Mouse (Mus musculus): Measurements from ENCODE around the gene Spata21. TPM values are rescaled to one million over a fixed set of nuclear protein-coding genes. Genes with fewer than 3 reads are reported as not detected.
"Not testable (repeated sequence)": the region's sequence is repeated elsewhere in the genome, so short reads cannot be mapped to it uniquely, and the experiment has no call there.

Spata21 gene
- total RNA-seq, 2 experiments from 2014 or later = not detected

DNA sequence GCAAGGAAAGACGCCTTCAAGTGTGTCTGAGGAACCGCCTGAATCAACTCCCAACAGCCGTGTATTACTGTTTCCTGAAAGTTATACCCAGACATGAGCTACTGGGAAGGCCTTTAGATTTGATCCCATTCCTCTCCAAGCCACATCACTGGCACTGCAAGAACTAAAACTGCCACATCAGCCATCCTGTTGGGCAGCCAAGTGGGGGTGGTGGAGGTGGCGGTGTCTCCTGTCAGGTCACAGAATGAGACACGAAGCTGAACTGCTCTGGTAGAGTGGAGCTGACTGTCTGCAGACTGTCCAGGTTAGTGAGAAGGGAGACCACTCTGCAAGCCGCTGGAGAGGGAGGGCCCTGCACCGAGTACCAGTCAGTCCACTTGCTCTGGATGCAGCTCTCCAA is 34.5 kb downstream of the Spata21 start:
- no peak for DNase-seq
- intact Hi-C loops (cut with DNase I) = no loop called here

DNA sequence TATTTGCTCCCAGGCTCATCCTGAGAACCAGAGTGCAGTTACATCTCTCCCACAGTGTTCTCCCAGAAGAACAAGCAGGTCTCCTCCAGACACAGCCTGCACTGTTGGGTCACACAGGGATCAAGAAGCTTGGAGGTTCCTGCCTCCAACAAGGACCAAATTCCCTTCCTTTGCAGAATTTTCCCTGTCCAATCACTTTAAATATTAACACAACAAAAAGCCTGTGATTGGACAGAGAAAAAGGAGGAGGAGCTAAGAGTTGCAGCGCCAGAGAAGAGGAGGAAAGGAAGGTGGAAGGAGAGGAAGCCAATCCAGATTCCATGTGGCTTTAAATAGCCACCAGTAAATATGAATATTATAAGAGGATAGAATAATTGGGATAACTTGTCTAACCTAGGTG is 34.9 kb downstream of the Spata21 start:
- intact Hi-C loops (cut with DNase I) = no loop called here
- no peak for DNase-seq

DNA sequence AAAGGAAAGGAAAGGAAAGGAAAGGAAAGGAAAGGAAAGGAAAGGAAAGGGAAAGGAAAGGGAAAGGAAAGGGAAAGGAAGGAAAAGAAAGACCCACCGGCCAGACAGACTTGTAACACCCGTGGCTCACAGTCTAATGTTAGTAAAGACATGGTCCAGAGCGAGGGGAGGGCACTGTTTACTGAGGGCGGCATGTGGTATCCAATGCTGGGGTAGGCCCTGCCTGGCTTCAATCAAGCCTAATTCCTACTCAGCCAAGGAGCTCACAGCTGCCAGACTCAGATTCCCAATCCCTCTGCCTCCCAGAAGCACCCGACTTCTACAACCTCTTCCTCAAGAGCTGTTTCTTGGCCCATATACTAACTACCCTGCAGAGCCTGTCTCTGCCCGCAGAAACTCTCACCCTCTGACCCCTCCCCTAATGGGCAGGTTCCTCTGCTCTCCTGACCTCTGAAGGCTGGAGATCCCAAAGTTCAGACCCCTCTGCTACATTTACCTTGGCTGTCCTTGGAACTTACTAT is 41.1 kb downstream of the Spata21 start:
- intact Hi-C loops (cut with DNase I) = no loop called here
- DNase-seq = no peak

DNA sequence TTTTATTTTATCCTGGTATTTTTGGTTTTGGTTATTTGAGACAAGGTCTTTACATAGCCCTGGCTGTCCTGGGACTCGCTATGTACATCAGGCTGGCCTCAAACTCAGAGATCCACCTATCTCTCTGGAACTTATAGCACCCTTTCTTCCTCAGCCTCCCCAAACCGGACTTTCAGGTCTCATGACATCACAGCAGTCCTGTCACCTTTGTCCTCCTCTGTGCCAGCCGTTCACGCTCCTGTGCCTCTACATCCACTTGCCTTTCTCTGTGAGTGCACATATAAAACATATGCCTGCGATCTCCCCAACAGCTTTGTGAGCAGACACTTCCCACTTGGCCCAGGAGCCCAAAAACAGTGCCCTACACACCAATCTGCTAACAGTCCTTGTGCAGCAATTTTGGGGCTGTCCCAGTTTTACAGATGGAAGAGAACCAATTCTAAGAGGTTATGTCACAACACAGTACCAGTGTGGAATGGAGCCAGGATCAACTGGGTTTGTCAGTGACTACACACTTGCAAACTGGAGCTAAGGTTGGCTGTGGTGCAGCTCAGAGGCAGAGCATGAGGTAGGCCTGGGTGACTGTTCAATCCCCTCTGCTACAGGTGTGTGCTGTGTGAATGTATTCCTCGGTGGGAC is 42.7 kb downstream of the Spata21 start:
- intact Hi-C loops (cut with DNase I) = loop anchor here (10.0 kb wide), 1 partner anchor 166 kb away; the partner anchor contains the start of gene Sdhb
- no peak for DNase-seq

DNA sequence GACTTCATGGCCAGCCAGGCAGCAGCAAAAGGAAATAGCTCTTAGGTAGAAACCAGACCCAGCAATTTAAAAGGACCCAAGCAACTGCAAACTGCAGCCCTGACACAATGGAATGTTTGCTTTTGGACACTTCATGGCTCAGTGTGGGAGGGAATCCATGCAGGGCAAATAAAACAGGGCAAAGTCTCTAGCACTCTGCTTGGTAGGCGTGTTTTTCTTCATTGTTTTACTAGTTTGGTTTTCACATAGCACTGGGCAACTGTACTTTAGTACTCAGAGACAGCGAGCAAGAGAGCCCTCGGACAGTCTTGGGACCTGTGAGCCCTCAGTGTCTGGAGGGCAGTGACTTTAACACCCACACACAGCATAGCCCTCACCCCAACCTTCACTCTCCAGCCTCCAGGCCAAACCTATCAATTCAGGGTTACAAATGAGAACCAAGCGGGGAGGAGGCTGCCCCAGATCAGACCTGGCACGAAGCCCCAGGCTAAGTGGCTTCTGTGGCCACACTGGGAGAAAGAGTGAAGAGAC is 43.5 kb downstream of the Spata21 start:
- no peak for DNase-seq
- intact Hi-C loops (cut with DNase I) = loop anchor here (10.0 kb wide), 1 partner anchor 167 kb away; the partner anchor contains the start of gene Sdhb

DNA sequence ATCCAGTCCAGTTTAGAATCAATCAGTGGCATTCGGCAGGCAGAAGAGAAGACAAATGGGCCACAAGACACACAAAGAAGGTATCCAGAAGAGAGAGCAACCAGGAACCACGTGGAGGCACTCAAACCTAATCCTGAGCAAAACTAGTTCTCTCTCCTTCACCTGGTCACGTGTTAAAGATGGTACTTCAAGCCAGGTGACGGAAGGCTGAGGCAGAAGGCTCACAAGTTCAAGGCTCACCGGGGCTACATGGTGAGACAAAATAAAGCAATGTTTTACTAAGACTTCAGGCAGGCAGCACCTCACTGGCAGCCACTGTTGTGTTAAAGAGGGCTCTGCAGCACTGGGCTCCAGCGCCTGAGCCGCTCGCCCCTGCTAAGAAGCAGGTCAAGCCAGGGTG is 44.1 kb downstream of the Spata21 start:
- no peak for DNase-seq
- intact Hi-C loops (cut with DNase I) = loop anchor here (10.0 kb wide), 1 partner anchor 167 kb away; the partner anchor contains the start of gene Sdhb

DNA sequence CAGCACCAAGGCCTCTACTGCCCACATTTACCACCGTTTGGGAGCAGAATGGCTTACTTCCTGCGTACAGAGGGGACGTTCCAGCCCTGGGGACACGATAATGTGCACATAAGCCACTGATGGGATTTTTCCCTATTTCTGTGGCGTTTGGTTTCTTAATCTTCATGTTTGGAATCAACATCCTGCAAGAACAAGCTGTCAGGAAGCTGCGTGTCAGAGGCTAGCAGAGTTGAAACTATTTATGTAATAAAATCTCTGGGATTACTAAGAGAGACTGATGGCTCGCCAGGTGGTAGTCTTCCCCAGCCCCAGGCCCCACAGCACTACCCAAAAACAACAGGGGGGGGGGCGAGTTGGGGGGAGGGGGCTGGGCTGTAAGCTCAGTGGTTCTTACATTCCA is 45.1 kb downstream of the Spata21 start:
- no peak for DNase-seq
- intact Hi-C loops (cut with DNase I) = loop anchor here (10.0 kb wide), 1 partner anchor 168 kb away; the partner anchor contains the start of gene Sdhb

DNA sequence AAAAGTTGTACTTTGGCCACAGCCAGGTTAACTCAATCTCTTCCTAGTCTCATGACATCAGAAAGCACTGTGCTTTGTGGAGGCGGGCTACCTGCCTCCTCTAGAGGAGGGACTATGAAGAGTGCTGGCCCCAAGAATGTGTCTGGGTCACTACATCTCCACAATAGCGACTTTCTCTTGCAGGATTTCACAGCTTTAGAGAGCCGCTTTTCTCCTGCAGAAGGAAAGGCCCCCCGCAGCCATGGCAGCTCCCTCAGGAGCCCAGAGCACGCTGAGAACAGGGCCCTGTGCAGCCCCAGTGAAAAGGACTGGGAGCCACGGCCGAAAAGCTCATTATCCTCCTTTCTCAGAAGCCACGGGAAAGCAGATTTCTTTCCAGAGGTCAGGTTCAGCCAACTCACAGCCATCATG is 45.9 kb downstream of the Spata21 start:
- no peak for DNase-seq
- intact Hi-C loops (cut with DNase I) = loop anchor here (10.0 kb wide), 1 partner anchor 169 kb away; the partner anchor contains the start of gene Sdhb

DNA sequence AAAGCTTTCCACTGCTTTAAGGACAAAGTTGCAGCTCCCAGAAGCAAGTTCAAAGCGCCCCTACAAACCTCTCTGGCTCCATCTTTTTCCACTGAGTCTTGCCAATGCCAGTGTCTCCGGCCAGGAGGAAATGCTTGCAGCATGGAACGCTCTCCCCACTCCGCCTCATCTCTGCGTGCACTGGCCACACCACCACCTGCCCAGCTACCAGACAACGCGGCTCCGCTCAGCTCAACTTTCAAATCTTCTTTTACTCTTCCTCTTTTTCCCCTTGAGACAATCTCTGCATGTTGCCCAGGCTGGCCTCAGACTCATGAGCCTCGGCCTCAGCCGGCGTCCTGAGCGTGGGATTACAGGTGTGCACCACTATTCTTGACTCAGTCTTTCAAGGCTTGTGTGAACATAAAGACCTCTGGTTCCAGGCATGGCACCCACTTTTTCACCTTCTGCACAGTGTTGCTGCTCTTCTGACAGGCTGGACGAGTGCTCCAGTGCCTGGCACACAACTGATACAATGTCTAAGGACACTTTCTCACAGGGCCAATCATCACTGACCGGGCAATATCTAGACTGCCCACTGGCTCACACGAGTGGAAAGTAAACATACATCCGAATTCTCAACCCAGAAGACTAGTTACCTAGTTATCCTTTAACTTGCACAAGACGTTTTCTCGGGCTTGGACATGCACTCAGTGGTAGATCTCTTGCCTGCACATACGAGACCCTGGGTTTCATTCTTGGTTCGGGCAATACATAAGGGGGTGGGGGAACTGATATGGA is 46.8 kb downstream of the Spata21 start:
- intact Hi-C loops (cut with DNase I) = loop anchor here (10.0 kb wide), 1 partner anchor 170 kb away; the partner anchor contains the start of gene Sdhb
- DNase-seq = peak; percentile 53

DNA sequence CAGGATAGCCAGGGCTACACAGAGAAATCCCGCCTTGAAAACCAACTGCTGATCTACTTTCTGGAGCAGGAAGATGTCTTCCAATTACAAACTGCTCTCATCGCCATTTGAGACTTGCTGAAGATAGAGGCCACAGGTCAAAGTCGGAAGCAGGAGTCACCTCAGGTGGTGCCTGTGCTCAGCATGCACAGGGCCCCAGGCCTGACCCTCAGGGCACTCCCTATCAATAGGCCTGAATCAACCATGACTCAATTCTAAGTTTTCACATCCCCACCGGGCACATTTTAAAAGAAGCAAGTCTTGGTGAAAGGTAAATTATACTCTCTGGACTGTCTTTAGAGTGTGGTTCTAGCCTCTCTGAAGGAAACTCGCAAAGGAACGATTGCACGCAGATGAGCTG is 48.0 kb downstream of the Spata21 start:
- intact Hi-C loops (cut with DNase I) = loop anchor here (10.0 kb wide), 1 partner anchor 171 kb away; the partner anchor contains the start of gene Sdhb

DNA sequence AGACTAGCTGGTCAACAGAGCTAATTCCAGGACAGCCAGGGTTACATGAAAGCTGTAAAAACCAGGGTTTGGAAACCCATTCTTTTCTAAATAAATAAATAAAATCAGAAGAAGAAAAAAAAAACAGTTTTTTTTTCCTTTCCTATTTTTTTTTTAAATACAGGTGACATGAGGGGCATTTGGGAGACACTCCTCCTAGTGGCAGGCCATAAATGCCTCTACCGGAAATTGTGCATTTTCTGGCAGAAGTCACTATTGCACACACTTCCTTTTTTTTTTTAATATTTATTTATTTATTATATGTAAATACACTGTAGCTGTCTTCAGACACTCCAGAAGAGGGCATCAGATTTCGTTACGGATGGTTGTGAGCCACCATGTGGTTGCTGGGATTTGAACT is 49.6 kb downstream of the Spata21 start:
- DNase-seq = not testable (repeated sequence)
- intact Hi-C loops (cut with DNase I) = loop anchor here (10.0 kb wide), 1 partner anchor 173 kb away; the partner anchor contains the start of gene Sdhb

More for the DNA sequence above, 48.0 kb downstream of the Spata21 start:
- no peak for DNase-seq

DNA sequence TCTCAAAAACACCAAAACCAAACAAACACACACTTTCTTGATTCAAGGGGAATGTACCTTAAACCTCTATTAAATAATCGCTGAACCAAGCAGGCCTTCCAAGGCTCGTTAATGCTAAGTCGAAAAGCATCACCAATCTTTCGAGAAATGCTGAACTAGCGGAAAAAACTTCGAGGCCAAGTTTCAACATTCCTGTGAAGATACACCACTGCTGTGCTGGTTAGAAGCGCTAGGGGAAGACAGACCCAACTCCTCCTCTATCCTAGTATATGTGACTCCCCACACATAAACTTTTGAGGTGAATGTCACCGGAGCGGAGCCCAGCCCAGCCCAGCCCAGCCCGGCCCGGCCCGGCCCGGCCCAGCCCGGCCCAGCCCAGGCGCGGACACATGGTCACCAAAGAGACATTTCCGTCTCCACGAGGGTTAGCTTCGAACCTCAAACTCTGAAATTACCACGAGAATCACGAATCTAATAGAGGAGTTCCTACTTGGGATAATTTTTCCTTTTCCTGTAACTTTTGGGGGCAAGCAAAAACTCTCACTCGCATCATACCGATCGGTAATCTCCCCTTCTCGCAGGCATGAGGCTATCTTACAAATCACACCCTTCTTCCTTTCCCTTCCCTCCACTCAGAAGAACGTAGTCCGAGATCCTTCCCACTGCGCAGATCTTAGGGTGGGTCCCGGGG is 50.4 kb downstream of the Spata21 start:
- intact Hi-C loops (cut with DNase I) = loop anchor here (10.0 kb wide), 1 partner anchor 174 kb away; the partner anchor contains the start of gene Sdhb
- DNase-seq = no peak

DNA sequence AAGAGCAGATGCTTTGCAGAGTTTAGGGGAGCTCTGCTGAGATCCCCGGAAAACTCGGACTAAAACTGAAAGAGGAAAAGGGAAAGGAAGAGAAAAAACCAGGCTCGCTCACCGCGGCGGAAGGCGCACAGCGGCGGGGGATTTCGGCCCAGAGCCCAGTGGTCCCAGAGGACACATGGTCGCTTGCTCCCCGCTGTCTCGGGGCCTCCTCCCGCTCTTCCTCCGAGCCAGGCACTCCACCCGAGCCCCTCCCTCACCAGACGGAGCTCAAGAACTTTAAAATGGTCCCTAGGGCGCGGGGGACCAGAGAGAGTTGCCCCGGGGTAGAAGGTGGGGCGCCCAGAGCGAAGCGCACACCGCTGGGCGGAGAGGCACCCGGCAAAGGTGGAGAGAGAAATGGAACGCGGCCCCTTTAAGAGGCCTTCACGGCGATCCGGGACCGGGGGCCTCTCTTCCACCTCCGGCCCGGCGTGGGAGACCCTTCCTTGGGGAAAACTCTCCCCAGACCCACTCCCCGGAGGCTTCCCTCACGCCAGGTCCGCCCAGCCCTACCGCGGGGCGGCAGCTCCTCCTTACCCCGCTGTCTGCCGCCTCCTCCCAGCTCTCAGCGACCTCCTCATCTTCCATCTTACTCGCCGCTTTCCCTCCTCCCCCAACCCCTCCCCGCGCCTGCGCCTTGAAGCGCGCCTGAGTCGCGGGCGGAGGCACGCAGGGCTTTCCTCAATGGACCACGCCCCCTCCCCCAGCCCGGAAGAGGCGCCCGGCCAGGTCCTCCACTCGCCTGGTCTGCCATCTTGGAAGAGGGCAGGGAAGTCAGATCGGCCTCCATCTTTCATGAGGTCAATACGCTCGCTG is 51.2 kb downstream of the Spata21 start, which contains the start of gene Szrd1:
TSS of gene Szrd1 (minus strand) at position 660 of the 855 bp plus-strand sequence.
- peak; percentile 98 to 99 for DNase-seq
- intact Hi-C loops (cut with DNase I) = loop anchor here (10.0 kb wide), 1 partner anchor 175 kb away; the partner anchor contains the start of gene Sdhb

DNA sequence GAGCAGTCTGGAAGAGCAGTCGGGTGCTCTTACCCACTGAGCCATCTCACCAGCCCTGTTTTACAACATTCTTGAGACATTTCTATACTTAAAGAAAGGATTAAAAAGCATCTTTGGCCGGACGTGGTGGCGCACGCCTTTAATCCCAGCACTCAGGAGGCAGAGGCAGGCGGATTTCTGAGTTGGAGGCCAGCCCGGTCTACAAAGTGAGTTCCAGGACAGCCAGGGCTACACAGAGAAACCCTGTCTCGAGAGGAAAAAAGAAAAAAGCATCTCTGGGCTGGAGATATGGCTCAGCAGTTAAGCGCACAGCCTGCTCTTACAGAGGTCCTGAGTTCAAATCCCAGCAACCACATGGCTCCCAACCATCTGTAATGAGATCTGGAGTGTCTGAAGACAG is 52.2 kb downstream of the Spata21 start:
- DNase-seq = not testable (repeated sequence)
- intact Hi-C loops (cut with DNase I) = loop anchor here (10.0 kb wide), 1 partner anchor 654 kb away; the partner anchor contains the start of genes Casp9 and Dnajc16

DNA sequence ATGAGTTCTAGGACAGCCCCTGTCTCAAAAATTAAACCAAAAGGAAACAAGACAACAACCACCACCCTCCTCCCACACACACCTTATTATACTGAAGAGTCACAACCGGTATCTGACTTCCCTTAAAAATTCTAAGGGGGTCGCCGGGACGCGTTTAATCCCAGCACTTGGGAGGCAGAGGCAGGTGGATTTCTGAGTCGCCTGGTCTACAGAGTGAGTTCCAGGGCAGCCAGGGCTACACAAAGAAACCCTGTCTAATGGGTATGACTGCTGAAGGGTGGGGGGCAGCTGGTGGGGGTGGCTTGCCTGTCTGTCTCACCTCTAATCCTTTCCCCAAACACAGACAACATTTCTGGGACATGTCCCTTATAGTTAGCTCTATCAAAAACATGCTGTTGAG is 52.8 kb downstream of the Spata21 start:
- DNase-seq = no peak
- intact Hi-C loops (cut with DNase I) = loop anchor here (10.0 kb wide), 1 partner anchor 654 kb away; the partner anchor contains the start of genes Casp9 and Dnajc16

DNA sequence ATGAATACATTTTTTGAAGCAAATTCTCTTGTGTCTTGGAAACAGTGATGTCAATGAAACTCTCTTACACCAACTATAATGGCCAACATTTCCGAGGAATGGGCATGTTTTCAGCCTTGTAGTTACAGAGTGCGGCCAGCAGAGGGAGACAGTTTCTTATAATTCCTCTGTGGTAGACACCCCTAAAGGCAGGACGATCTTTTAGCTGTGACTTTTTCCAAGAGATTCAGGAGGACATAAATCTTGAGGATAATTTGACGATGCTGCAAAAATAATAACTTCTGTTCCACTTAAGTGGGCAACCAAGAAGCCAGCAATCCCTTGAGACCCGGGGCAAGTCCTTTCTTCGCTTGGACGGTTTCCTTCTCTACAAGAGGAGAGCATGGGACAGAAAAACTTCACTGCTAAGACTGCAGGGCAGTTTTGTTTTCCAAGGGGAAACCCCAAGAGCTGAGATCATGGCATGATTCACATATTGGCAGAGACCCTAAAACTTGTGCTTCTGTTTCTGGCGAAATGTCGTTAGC is 54.2 kb downstream of the Spata21 start:
- intact Hi-C loops (cut with DNase I) = loop anchor here (2.0 to 10.0 kb wide), 3 partner anchors 124 to 652 kb away; partner anchors contain the start of genes Casp9 and Dnajc16
- DNase-seq = peak; percentile 83 to 85

DNA sequence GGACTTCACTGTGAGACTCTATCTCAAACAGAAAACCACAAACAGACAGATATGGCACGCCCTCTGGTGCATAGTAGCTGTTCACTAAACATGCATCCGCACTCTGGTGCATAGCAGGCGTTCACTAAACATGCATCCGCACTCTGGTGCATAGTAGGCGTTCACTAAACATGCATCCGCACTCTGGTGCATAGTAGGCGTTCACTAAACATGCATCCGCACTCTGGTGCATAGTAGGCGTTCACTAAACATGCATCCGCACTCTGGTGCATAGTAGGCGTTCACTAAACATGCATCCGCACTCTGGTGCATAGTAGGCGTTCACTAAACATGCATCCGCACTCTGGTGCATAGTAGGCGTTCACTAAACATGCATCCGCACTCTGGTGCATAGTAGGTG is 57.0 kb downstream of the Spata21 start:
- DNase-seq = not testable (repeated sequence)
- intact Hi-C loops (cut with DNase I) = loop anchor here (5.0 to 10.0 kb wide), 2 partner anchors 67 to 650 kb away; partner anchors contain the start of genes Casp9, Dnajc16 and Rsg1

DNA sequence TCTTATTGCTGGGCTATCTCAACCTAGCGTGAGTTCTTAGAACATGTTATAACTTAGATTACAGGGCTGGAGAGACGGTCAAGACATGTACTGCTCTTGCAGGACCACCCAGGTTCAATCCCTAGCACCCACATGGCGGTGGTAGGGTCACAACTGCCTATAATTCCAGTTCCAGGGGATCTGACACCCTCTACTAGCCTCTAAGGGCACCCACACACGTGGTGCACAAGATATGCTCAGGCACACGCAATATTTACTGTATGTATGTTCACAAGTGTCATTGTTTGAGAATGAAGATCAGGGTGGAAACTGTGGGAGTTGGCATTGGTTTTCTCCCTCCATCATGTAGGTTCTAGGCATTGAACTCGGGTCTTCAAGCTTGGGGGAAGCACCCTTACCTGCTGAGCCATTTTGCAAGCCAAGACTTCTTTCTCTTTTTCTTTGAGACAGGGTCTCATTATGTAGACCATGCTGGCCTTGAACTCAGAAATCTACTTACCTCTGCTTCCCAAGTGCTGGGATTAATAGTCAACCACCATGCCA is 58.4 kb downstream of the Spata21 start:
- intact Hi-C loops (cut with DNase I) = loop anchor here (5.0 to 10.0 kb wide), 2 partner anchors 66 to 648 kb away; partner anchors contain the start of genes Casp9, Dnajc16 and Rsg1
- no peak for DNase-seq

All from heart, postnatal 36 days (tissue).